In genomic region chr4:117866083-117866482, GRCm38 (mm10) we compare ENCODE assay signal across 8 mouse cellular contexts. TPM values are rescaled to one million over a fixed set of nuclear protein-coding genes. Genes with fewer than 3 reads are reported as not detected.
A peak's percentile ranks its signal among the peaks of the same experiment; 100 is the strongest.
DNase-seq lines count a peak whose midpoint lies in the region; ATAC-seq and TF ChIP-seq lines count a peak whose summit lies in the region.

No protein-coding gene starts in this region.

- no peak overlapping the region for H3K9ac ChIP-seq in limb, embryonic 13.5 days
- no peak overlapping the region for H3K9ac ChIP-seq in lung, embryonic 14.5 days

- no peak overlapping the region for H3K4me2 ChIP-seq in limb, embryonic 13.5 days (replicated peaks)
- no peak overlapping the region for H3K4me2 ChIP-seq in lung, embryonic 14.5 days

- peaks cover 13% of the 10 kb centered on the region for H3K4me1 ChIP-seq in limb, embryonic 13.5 days
- peaks cover 30% of the 10 kb centered on the region for H3K4me1 ChIP-seq in limb, embryonic 10.5 days
- H3K4me1 ChIP-seq in lung, embryonic 14.5 days (ENCODE audit: insufficient read depth) = no peaks in the 10 kb centered on the region
- H3K4me1 ChIP-seq in testis, adult 2 months (ENCODE audit: control insufficient read depth, insufficient read depth, low read length) = peaks cover 3% of the 10 kb centered on the region; the same call in 1 of the 2 replicates

- no peak overlapping the region for H3K4me3 ChIP-seq in limb, embryonic 13.5 days
- H3K4me3 ChIP-seq in limb, embryonic 10.5 days = no peak overlapping the region
- H3K4me3 ChIP-seq in lung, embryonic 14.5 days (ENCODE audit: low read depth, low read length) = no peak overlapping the region
- H3K4me3 ChIP-seq in testis, adult 2 months (ENCODE audit: control insufficient read depth, low read depth, low read length) = no peak overlapping the region

- H3K27me3 ChIP-seq in limb, embryonic 13.5 days = no peaks in the 10 kb centered on the region
- H3K27me3 ChIP-seq in limb, embryonic 10.5 days (ENCODE audit: low read depth, poor library complexity, severe bottlenecking) = no peaks in the 10 kb centered on the region
- no peaks in the 10 kb centered on the region for H3K27me3 ChIP-seq in lung, embryonic 14.5 days (ENCODE audit: insufficient read depth, low read length)
- no peaks in the 10 kb centered on the region for H3K27me3 ChIP-seq in testis, adult 2 months (ENCODE audit: control insufficient read depth, insufficient read depth, low read length)

- DNase-seq in limb, embryonic 10.5 days (ENCODE audit: low spot score) = no peak
- peak; percentile 46 for DNase-seq in brain, embryonic 14.5 days (ENCODE audit: low read depth)
- DNase-seq in heart, postnatal 4 days = peak; percentile 81
- peak; percentile 70 for DNase-seq in lung, embryonic 14.5 days
- no peak for DNase-seq in thymus, postnatal 10 days (ENCODE audit: low spot score in 2 of 2)
- no peak for DNase-seq in natural killer cell, adult 2 months (ENCODE audit: low spot score in 2 of 2)

- H3K36me3 ChIP-seq in limb, embryonic 13.5 days = peaks cover 22% of the 10 kb centered on the region
- H3K36me3 ChIP-seq in limb, embryonic 10.5 days = 0 out of 2 replicates have a peak, but pooled peaks cover 2% of the 10 kb centered on the region
- 0 out of 2 replicates have a peak, but pooled peaks cover 7% of the 10 kb centered on the region for H3K36me3 ChIP-seq in lung, embryonic 14.5 days (ENCODE audit: insufficient read depth)
- no peaks in the 10 kb centered on the region for H3K36me3 ChIP-seq in testis, adult 2 months (ENCODE audit: control insufficient read depth, insufficient read depth, low read length)

- 53% methylated on average over 9 of the region's 9 CpGs for WGBS in limb, embryonic 13.5 days
- 72% methylated on average over 9 of the region's 9 CpGs for WGBS in limb, embryonic 10.5 days
- WGBS in lung, embryonic 14.5 days = 63% methylated on average over 9 of the region's 9 CpGs

- TF ChIP-seq CTCF in brain, embryonic 14.5 days (IDR thresholded peaks at IDR 0.05; ENCODE audit: borderline replicate concordance, extremely low read depth, insufficient read depth, insufficient read length) = no peak
- no peak for TF ChIP-seq CTCF in lung, embryonic 14.5 days (IDR thresholded peaks at IDR 0.05; ENCODE audit: low read depth)
- no peak for TF ChIP-seq CTCF in testis, adult 2 months (IDR thresholded peaks at IDR 0.05; ENCODE audit: control insufficient read depth, insufficient read depth, insufficient replicate concordance, low read depth, low read length)

- no peaks in the 10 kb centered on the region for H3K9me3 ChIP-seq in limb, embryonic 13.5 days
- no peaks in the 10 kb centered on the region for H3K9me3 ChIP-seq in limb, embryonic 10.5 days (replicated peaks)
- no peaks in the 10 kb centered on the region for H3K9me3 ChIP-seq in lung, embryonic 14.5 days (ENCODE audit: low read depth, low read length)

- H3K27ac ChIP-seq in limb, embryonic 13.5 days = no peak overlapping the region; the same call in 1 of the 2 replicates
- no peak overlapping the region for H3K27ac ChIP-seq in limb, embryonic 10.5 days
- no peak overlapping the region for H3K27ac ChIP-seq in lung, embryonic 14.5 days (ENCODE audit: low read depth)
- peak overlapping the region; percentile 56 for H3K27ac ChIP-seq in testis, adult 2 months (ENCODE audit: control insufficient read depth, insufficient read depth, low read depth, low read length)

- ATAC-seq in limb, embryonic 13.5 days (ENCODE audit: low FRiP score, low read depth) = peak; percentile 17; the same call in 1 of the 2 replicates
- 0 out of 2 replicates have a peak, but pooled peaks have one; percentile 25 for ATAC-seq in lung, embryonic 14.5 days (ENCODE audit: insufficient read depth)

- TF ChIP-seq POLR2A in brain, embryonic 14.5 days (IDR thresholded peaks at IDR 0.05; ENCODE audit: borderline replicate concordance, extremely low read depth, insufficient read depth, insufficient read length, poor library complexity, severe bottlenecking) = no peak
- TF ChIP-seq POLR2A in testis, adult 2 months (IDR thresholded peaks at IDR 0.05; ENCODE audit: control insufficient read depth, low read depth, low read length) = no peak

RNA-seq across cellular contexts. Expression of gene Ccdc24, which starts 6.3 kb away (rescaled TPM):
- 1.3 and 1.7 TPM in 2 replicates for polyA plus RNA-seq in limb, embryonic 13.5 days (2015; fragmentation: Nextera tagmentation; extraction: Ambion mirVana)
- polyA plus RNA-seq in limb, embryonic 10.5 days (2016; fragmentation: Nextera tagmentation; extraction: Ambion mirVana) = 0.96 and 1.3 TPM in 2 replicates
- 21.7 and 23.0 TPM in 2 replicates for polyA plus RNA-seq in brain, embryonic 14.5 days (2012; rRNA removed)
- 1 to 10 TPM in 1 of 2 experiments, under 1 TPM in 1; 0.59 to 1.1 TPM for total RNA-seq in heart, postnatal 4 days (2021)
- polyA plus RNA-seq in lung, embryonic 14.5 days (2014; fragmentation: Nextera tagmentation; extraction: Ambion mirVana) = 1.0 and 1.3 TPM in 2 replicates
- polyA plus RNA-seq in testis, adult 2 months (2012; rRNA removed) = 137 and 146 TPM in 2 replicates

RNA-seq across cellular contexts. Expression of gene B4galt2, which starts 17.2 kb away (rescaled TPM):
- 32.8 and 35.1 TPM in 2 replicates for polyA plus RNA-seq in limb, embryonic 13.5 days (2015; fragmentation: Nextera tagmentation; extraction: Ambion mirVana)
- 22.8 and 26.2 TPM in 2 replicates for polyA plus RNA-seq in limb, embryonic 10.5 days (2016; fragmentation: Nextera tagmentation; extraction: Ambion mirVana)
- 156 and 175 TPM in 2 replicates for polyA plus RNA-seq in brain, embryonic 14.5 days (2012; rRNA removed)
- total RNA-seq in heart, postnatal 4 days (2021) = 10 to 100 TPM; 19.5 to 21.9 TPM
- polyA plus RNA-seq in lung, embryonic 14.5 days (2014; fragmentation: Nextera tagmentation; extraction: Ambion mirVana) = 27.6 and 31.8 TPM in 2 replicates
- polyA plus RNA-seq in testis, adult 2 months (2012; rRNA removed) = 28.5 and 33.1 TPM in 2 replicates

RNA-seq across cellular contexts. Expression of gene Atp6v0b, which starts 21.1 kb away (rescaled TPM):
- polyA plus RNA-seq in limb, embryonic 13.5 days (2015; fragmentation: Nextera tagmentation; extraction: Ambion mirVana) = 176 and 184 TPM in 2 replicates
- 143 and 147 TPM in 2 replicates for polyA plus RNA-seq in limb, embryonic 10.5 days (2016; fragmentation: Nextera tagmentation; extraction: Ambion mirVana)
- polyA plus RNA-seq in brain, embryonic 14.5 days (2012; rRNA removed) = 453 and 682 TPM in 2 replicates
- 100 to 1,000 TPM; 115 to 126 TPM for total RNA-seq in heart, postnatal 4 days (2021)
- 139 and 150 TPM in 2 replicates for polyA plus RNA-seq in lung, embryonic 14.5 days (2014; fragmentation: Nextera tagmentation; extraction: Ambion mirVana)
- 214 and 232 TPM in 2 replicates for polyA plus RNA-seq in testis, adult 2 months (2012; rRNA removed)

RNA-seq across cellular contexts. Expression of gene Dph2, which starts 25.7 kb away (rescaled TPM):
- polyA plus RNA-seq in limb, embryonic 13.5 days (2015; fragmentation: Nextera tagmentation; extraction: Ambion mirVana) = 16.8 and 18.4 TPM in 2 replicates
- 22.7 and 25.1 TPM in 2 replicates for polyA plus RNA-seq in limb, embryonic 10.5 days (2016; fragmentation: Nextera tagmentation; extraction: Ambion mirVana)
- polyA plus RNA-seq in brain, embryonic 14.5 days (2012; rRNA removed) = 22.7 and 36.5 TPM in 2 replicates
- 1 to 10 TPM; 4.1 to 5.1 TPM for total RNA-seq in heart, postnatal 4 days (2021)
- 21.4 and 21.7 TPM in 2 replicates for polyA plus RNA-seq in lung, embryonic 14.5 days (2014; fragmentation: Nextera tagmentation; extraction: Ambion mirVana)
- polyA plus RNA-seq in testis, adult 2 months (2012; rRNA removed) = 6.6 and 8.2 TPM in 2 replicates

RNA-seq across cellular contexts. Expression of gene Slc6a9, which starts 31.8 kb away (rescaled TPM):
- polyA plus RNA-seq in limb, embryonic 13.5 days (2015; fragmentation: Nextera tagmentation; extraction: Ambion mirVana) = 15.6 and 17.2 TPM in 2 replicates
- 9.4 and 10.3 TPM in 2 replicates for polyA plus RNA-seq in limb, embryonic 10.5 days (2016; fragmentation: Nextera tagmentation; extraction: Ambion mirVana)
- polyA plus RNA-seq in brain, embryonic 14.5 days (2012; rRNA removed) = 23.6 and 45.8 TPM in 2 replicates
- total RNA-seq in heart, postnatal 4 days (2021) = 1 to 10 TPM; 3.2 to 4.1 TPM
- 7.2 and 9.7 TPM in 2 replicates for polyA plus RNA-seq in lung, embryonic 14.5 days (2014; fragmentation: Nextera tagmentation; extraction: Ambion mirVana)
- polyA plus RNA-seq in testis, adult 2 months (2012; rRNA removed) = 6.4 and 7.4 TPM in 2 replicates

Comparison
In these comparisons a context has a peak if more than half of its experiments do, and no peak if none do; other contexts are left out.
1. DNase-seq: peak in brain, embryonic 14.5 days (single experiment), heart, postnatal 4 days (single experiment) and lung, embryonic 14.5 days (single experiment); none in limb, embryonic 10.5 days (single experiment), thymus, postnatal 10 days (0 of 2) and natural killer cell, adult 2 months (0 of 2).